Mouse (Mus musculus): ENCODE results near the gene Stox1.
"Not testable (repeated sequence)": the region's sequence is repeated elsewhere in the genome, so short reads cannot be mapped to it uniquely, and the experiment has no call there.

Gene Stox1

DNA sequence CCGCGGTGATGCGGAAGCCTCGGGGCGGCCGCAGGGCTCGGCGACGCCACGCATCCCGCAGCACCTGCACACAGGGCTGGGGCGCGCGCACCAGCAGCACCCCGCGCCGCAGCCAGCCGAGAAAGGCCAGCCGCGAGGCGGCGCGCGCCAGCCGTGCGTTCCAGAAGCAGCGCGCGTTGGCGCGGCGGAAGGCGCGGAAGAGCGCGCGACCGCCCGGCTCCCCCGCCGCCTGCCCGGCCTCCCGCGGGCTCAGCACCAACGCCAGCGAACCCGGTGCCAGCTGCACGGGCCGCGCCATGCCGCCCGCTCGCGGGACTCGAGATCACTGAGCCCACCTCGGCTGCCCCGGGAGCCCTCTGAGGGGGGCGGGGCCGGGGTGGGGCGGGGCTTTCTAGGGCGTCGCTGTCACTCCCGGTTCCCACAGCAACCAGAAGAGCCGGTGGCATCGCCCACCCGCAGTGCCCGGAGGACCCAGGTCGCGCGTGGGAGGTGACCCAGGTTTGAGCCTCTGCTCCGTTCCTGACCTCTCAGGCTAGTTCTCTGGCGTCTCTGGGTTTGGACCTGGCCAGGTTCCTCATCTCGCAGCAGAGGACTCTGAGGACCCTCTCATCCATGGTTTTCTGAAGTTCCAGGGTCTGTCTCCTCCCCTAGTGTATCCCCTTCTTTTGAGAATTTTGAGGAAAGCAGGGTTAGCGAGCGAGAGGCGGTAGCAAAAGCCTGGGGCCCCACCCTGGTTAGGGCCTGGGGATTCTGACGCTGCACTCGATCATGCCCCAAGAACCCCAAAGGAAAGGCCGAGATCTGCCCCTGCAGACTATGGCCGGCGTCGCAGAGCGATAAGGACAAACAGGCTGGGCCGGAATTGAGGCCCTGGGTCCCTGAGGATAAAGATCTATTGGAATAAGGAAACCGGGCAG, at the start of gene Stox1:
Stox1 (minus strand) TSS at position 358 of the 917 bp plus-strand sequence.
- peak; percentile 71 for DNase-seq (ENCODE audit: low read depth)

DNA sequence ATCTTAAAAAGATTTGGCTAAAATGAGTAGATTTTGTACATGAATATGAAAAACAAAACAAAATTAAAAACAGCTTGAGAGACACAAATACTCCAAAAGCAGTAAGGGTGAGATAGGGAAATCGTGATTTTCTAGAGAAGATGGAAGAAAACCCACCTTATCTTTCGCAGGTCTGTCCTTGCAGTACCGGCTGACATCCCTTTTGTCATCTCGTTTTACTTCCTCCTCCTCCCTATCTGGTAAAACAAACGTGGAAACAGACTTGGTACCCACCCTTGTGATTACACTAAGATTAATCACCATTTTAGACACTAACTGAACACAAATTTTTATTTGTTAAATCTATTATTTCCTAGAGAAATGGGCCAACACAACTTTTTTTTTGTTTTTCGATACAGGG, 24.9 kb upstream of the Stox1 start:
- DNase-seq (ENCODE audit: low read depth): no peak

DNA sequence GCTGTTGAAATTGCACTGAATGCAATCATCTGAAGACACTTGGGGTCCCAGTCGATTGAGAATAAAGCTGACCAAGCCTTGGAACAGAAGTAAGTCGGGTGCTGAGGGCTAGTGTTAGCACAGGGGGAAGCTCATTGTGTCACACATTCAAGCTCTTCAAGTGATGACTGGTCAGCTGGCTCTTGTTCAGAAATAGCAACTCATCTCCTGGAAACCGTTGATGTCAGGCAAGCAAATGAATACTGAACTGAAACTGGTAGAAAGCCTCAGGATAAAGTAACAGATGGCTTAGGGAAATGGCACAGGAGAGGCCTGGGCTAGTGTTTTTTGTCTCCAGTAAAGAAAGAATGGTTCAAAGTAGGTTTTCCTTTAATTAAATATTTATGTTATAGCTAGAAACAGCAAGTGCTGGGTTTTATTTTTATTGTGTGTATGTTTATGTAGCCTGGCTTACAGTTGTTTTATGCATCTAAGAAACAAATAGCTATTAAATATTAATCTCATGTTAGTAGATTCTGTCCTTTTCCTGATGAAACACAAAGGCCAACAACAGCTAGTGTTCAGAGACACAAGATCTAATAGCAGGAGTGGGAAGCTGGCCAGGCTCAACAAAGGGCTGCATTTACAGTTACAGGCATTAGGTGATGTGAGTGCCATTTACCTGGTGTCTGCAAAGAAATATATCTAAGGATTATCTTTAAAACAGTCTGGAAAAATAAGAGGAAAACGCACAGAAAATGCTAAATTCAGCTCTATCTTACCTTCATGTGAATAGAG, 14.2 kb upstream of the Stox1 start:
- no peak for DNase-seq (ENCODE audit: low read depth)

GRCm38 (mm10) chr10:62736965-62737688, 11.2 kb upstream of the Stox1 start:
- no peak for DNase-seq (ENCODE audit: low read depth)

GRCm38 (mm10) chr10:62730826-62731225, 4.9 kb upstream of the Stox1 start:
- DNase-seq (ENCODE audit: low read depth): no peak

- DNase-seq (ENCODE audit: low read depth): no peak
These were observed 992 bp downstream of the Stox1 start for GRCm38 (mm10) chr10:62724936-62725335.

GRCm38 (mm10) chr10:62722701-62723100, 3.2 kb downstream of the Stox1 start:
- DNase-seq (ENCODE audit: low read depth): no peak

DNA sequence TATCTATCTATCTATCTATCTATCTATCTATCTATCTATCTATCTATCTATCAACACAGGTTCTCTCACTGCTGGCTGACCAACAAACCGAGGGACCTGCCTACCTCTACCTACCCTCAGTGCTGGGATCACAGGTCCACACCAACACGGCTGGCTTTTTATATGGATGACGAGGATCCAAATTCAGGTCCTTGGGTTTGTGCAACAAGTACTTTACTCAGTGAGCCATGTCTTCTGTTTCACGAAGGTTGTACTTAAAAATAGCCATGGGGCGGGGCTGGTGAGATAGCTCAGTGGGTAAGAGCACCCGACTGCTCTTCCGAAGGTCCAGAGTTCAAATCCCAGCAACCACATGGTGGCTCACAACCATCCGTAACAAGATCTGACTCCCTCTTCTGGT, 5.4 kb downstream of the Stox1 start:
- not testable (repeated sequence) for DNase-seq (ENCODE audit: low read depth)

- DNase-seq (ENCODE audit: low read depth): no peak
These were observed 12.5 kb downstream of the Stox1 start for GRCm38 (mm10) chr10:62713457-62713856.

DNA sequence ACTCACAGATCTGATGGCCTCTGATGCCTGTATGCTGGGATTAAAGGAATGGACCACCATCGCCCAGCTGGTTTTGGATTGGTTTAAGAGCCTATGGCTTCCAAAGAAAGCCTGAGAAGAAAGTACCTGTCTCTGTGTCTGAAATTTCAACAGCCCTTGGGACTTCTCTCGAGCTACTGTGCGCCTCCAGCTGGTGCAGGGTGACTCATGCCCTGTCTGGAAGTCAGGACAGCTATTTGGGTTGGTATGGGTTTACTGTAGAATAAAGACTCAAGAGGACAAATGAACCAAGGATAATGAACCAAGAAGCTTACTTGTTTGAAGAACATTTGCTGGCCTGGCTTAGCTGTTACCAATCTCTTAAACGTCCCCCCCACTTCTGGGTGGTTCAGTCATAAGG, 22.3 kb downstream of the Stox1 start:
- no peak for DNase-seq (ENCODE audit: low read depth)

DNA sequence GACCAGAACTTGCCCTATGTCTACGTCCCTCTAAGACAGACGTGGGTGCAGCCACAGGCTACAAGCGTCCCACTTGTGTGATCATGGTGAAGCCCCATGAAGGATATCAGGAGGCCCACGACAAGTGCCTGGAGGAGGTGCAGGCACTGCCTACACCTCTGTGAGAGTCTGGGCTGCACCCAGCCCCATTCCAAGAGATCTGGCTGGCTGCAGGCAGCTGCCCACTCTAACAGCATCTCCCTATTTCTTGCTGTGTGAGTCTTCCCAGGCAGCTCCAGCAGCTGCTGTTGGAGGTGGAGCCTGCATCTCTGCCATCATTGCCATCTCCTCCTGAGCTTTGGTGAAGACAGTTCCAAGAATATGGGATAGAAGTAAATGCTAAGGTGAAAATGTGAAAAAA, 23.5 kb downstream of the Stox1 start:
- DNase-seq (ENCODE audit: low read depth): no peak

DNA sequence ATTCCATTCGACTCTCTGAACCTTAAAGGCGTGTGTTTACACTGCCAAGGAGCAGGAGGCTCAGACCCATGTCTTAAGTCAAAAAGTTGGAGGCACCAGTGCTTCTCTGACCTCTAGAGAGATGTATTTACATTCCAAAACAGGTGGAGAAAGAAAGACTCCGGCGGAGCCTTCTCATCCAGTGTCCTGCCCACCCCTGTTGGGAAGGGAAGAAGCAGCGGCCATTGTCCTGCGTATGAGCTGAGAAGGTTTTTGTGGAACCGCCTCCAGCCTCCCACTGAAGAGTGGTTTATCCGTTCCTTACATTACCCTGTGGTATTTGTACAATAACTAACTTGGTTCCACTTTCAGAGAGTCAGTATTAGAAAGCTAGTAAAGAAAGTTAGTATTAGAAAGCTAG, 33.2 kb downstream of the Stox1 start:
- DNase-seq (ENCODE audit: low read depth): no peak

DNA sequence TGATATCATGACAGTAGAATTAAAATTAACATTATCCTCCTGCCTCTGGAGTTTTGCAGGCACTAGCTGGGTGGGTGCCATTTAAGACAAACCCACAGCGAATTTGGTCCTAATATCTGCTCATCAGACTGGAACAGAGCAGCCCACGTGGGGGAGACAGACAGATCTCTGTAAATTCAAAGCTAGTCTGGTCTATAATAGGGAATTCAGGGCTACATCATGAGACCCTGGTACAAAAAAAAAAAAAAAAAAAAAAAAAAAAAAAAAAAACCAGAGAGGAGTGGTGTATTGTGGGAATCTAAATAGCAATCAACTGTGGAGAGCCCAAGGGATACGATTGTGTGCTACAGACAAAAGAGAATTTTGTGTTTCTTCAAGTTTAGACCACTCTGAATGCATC, 33.7 kb downstream of the Stox1 start:
- no peak for DNase-seq (ENCODE audit: low read depth)

DNA sequence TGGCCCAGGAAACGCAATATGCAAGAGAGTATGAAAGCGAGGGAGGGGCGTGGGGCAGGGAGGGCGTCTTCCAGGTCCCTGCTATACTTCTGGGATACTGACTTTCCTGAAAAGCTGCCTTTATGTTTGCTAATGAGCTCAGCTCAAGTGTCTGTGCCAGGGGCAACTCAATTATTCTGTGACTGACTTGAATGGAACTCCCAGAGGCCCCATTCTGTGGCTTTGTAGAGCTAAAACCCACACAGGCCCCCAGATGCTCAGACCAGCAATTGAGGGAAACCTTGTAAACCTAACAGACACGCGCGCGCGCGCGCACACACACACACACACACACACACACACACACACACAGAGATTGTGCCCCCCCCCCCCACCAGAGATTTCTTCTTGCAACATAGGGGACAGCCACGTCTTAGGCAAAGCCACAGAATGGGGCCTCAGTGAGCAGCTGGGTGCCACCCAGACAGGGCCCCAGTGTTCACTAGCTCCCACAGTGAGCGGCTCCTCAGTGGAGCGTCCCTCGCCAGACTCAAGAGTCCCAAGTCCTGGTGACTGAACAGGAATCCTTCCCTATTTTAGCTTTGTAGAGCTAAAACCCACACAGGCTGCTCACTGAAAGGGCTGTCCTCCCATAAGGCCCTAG, 38.8 kb downstream of the Stox1 start:
- DNase-seq (ENCODE audit: low read depth): no peak

DNA sequence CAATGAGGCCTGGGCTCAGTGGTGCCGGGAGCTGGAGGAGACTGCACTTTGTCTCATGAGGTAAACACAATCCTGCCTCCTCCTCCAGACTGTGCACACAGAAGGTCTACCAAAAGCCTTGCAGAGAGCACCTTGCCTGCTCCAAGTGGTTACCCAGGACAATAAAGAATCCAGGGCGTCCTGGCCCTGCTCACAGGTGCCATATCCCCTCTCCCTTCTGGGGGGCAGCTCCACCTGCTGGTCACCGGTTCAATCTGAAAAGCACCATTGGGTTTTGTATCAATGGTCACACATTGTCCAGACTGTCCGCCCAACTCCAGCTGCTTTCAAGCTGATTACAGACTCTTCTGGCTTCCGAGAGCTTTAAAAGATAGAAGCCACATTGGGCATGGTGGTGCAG, 42.9 kb downstream of the Stox1 start:
- peak; percentile 31 for DNase-seq (ENCODE audit: low read depth)

GRCm38 (mm10) chr10:62679833-62680232, 46.1 kb downstream of the Stox1 start:
- DNase-seq (ENCODE audit: low read depth): peak; percentile 58

- DNase-seq (ENCODE audit: low read depth): no peak
These were observed 48.6 kb downstream of the Stox1 start for GRCm38 (mm10) chr10:62677329-62677728.

DNA sequence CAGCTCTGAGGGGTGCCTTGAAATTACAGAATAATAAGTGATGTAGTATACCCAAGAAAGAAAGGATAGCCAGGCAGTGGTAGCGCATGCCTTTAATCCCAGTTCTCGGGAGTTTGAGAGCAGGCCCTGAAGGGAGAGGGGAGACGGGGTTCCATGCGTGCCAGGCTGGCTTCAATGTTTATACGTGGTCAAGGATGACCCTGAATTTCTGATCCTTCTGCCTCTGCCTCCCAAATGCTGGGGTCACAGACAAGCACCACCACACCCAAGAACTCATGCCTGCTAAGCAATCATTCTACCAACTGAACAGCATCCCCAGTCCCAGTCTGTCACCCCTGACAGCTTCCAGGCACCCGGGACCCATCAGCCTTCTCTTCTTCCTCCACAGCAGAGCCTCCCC, 49.7 kb downstream of the Stox1 start:
- no peak for DNase-seq (ENCODE audit: low read depth)

- DNase-seq (ENCODE audit: low read depth): no peak
These were observed 53.6 kb downstream of the Stox1 start for GRCm38 (mm10) chr10:62672359-62672758.

- DNase-seq (ENCODE audit: low read depth): no peak
These were observed 56.7 kb downstream of the Stox1 start for GRCm38 (mm10) chr10:62669245-62669644.

DNA sequence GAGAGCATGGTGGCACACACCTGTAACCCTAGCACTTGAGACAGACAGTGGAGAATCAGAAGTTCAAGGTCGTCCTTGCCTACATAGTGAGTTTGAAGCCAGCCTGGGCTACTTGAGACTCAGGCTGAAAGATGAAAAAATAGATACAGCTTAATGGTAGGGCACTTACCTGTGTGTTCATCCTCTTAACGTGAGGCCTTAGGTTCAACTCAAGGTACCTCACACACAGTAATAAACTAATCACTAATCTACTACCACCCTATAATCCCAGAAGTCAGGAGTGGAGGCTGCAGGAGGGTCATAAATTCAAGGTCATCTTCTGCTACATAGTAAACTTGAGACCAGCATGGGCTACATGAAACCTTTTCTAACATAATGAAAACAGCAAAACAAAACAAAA, 57.5 kb downstream of the Stox1 start:
- no peak for DNase-seq (ENCODE audit: low read depth)

DNA sequence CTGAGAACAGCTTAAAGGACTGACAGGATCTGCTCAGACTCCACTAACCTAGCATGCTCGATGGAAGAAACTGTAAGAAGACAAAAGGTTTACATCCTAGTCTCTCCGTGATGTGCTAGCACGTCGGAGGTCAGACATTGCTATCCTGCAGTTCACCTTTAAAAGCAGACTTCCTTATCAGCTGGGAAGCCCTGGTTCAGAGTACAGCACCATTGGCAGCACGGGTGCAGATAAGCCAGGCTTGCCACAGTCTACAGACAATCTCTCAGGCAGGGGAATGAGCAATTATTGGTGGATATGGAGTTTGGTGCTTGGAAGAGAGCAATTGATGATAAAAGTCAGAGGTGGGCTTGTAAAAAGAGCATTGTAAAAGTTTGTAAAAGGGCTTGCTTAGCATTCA, 57.9 kb downstream of the Stox1 start:
- no peak for DNase-seq (ENCODE audit: low read depth)
